Mouse (Mus musculus): ENCODE measurements around the gene Ssbp3.

- TF ChIP-seq CTCF (IDR thresholded peaks at IDR 0.05; ENCODE audit: low read depth) (no peak), EP300 (IDR thresholded peaks at IDR 0.05; ENCODE audit: low read depth) (no peak)
These were observed 4.8 kb downstream of the Ssbp3 start for GRCm38 (mm10) chr4:106915265-106915664.
